Mouse (Mus musculus): ENCODE measurements at regions not wholly inside any gene's neighbourhood (a gene's known extent, or its start where the extent isn't known, plus 50 kb on each side); places are given as distances from the start of the nearest gene placed in this dataset.

GRCm38 (mm10) chr8:92518486-92518885, 155.6 kb upstream of the Irx6 start:
- DNase-seq (ENCODE audit: low spot score in 2 of 2) = no peak

GRCm38 (mm10) chr8:92522519-92522918, 151.6 kb upstream of the Irx6 start:
- DNase-seq (ENCODE audit: low spot score in 2 of 2) = no peak

DNA sequence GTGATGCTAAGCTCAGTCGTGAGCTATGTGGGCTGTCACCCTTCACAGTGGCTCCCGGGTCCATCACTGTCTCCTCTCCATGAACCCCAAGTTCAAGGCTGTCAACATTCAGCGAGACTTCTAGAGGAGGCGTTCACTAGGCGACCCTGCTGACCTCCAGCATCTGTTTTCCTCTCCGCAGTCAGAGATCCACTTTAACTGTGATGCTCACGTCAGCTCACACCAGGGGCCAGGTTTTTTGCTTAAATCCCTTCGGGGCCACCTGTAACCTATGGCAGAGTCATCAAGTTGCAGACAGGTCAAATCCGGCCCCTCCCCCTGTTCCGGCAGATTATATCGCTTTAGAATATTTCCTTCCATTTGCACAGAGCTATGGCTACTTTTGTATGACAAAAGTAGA, 144.3 kb upstream of the Irx6 start:
- DNase-seq (ENCODE audit: low spot score in 2 of 2) = no peak

DNA sequence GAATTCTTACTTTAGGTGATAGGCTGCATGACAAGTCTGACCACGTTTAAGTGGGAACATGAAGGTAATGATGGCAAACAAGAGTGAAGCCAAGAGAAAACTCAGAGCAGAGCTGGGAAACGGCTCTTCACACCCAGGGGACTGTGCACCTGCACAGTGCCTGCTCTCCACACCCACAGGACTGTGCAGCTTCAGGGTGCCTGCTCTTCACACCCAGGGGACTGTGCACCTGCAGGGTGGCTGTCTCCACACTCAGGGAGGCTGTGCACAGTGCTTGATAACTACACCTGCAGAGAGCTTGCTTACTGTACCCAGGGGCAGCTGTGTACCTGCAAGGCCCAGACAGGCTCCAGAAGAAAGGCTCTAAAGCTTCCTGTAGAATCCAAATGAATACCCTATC, 133.5 kb upstream of the Irx6 start:
- DNase-seq (ENCODE audit: low spot score in 2 of 2) = no peak

GRCm38 (mm10) chr8:92545347-92546059, 128.6 kb upstream of the Irx6 start:
- no peak for DNase-seq (ENCODE audit: low spot score in 2 of 2)

- DNase-seq (ENCODE audit: low spot score in 2 of 2) = no peak
Observed at GRCm38 (mm10) chr8:92555140-92555539, 118.9 kb upstream of the Irx6 start.

DNA sequence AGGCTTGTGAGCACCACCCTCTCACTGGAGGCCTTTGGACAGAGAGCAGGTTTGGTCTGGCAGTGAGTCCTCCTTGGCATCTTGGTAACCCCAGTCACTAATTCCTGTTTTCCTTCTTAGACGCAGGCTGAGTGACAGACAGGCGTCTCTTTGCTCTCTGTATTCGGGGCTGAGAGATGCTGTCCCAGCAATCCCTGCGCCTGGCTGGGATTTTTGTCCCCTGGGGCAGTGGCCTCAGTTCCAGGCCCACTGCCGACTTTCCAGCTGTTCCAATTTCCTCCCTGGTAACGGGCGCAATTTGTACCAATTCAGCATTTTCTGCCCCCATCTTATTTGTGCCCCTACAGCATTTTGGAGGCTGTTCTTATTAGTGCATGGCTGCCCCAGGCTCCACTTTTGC, 118.5 kb upstream of the Irx6 start:
- DNase-seq (ENCODE audit: low spot score in 2 of 2) = peak in 1 of 2 experiments; percentile 32

DNA sequence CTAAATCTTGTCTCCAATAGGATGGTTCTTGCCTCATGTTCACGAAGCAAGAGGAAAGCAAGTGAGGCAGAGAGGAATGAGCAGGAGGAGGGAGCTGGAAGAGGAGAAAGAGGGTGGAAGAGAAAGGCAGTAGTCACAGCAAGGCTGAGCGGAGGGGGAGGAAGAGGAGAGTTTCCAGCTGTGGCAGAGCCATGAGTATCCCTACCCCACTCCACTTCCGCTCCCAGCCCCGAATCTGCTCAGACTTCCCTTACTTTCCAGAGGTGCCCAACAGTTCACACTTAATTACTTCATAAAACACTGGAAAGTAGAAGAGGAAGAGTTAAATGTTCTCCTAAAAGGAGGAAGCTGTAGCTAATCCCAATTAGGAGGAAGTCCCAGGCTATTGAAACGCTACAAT, 111.6 kb upstream of the Irx6 start:
- no peak for DNase-seq (ENCODE audit: low spot score in 2 of 2)

- DNase-seq (ENCODE audit: low spot score in 2 of 2) = no peak
Observed at GRCm38 (mm10) chr8:92562962-92563361, 111.1 kb upstream of the Irx6 start.

- no peak for DNase-seq (ENCODE audit: low spot score in 2 of 2)
Observed at GRCm38 (mm10) chr8:92569650-92570049, 104.4 kb upstream of the Irx6 start.

- DNase-seq (ENCODE audit: low spot score in 2 of 2) = no peak
Observed at GRCm38 (mm10) chr8:92579446-92579845, 94.6 kb upstream of the Irx6 start.

DNA sequence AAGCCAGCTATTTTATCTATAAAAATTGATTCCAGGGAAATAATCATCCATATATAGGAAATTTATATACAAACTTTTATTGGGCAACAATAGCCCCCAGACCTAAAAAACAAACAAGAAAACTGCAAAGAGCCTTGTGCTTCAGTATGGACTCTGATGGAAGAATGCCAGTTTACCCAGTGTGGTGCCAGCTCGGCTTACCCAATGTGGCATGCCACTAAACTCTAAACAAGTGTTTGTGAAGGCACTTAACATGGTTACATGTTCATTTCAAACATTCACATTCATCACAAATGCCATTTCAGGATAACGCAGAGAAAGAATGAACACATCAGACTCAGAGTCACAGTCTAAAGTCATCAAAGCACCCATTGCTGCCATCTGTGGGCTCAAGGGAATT, 93.0 kb upstream of the Irx6 start:
- DNase-seq (ENCODE audit: low spot score in 2 of 2) = no peak

DNA sequence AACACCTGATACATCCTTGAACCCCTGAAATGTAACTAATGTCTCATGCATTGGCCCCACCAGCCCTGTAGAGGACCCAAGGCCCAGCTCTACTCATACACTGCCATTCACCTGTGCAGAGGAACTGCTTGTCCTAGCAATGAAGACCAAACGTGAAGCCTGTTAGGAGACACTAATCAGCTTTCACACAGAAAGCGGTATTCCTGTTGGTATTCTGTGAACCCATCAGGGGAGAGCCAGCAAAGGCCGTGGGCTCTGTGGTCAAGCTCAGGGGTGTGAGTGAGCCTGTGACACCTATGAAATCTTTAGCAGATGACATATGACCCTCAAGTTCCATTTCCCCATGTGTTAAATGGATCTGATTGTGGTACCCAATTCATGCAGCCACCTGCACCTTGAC, 73.3 kb upstream of the Irx6 start:
- no peak for DNase-seq (ENCODE audit: low spot score in 2 of 2)

GRCm38 (mm10) chr8:92602973-92603372, 71.1 kb upstream of the Irx6 start:
- no peak for DNase-seq (ENCODE audit: low spot score in 2 of 2)

GRCm38 (mm10) chr8:92605631-92606030, 68.5 kb upstream of the Irx6 start:
- no peak for DNase-seq (ENCODE audit: low spot score in 2 of 2)

DNA sequence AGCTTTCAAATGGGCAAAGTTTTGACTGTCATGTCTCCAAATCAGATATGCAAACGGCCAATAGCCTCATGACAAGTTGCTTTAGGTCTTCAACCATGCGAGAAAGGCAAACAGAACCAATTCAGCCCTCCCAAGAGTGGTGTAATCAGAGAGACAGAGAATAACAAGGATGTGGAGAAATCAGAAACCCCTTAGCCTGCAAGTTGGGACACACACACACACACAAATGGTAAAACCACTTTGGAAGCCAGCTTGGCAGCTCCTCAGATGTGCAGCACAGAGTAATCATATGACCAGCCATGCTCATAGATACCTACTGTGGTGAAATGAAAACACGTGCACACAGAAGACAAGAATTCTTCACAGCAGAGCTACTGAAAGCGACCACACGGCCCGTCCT, 66.5 kb upstream of the Irx6 start:
- no peak for DNase-seq (ENCODE audit: low spot score in 2 of 2)

DNA sequence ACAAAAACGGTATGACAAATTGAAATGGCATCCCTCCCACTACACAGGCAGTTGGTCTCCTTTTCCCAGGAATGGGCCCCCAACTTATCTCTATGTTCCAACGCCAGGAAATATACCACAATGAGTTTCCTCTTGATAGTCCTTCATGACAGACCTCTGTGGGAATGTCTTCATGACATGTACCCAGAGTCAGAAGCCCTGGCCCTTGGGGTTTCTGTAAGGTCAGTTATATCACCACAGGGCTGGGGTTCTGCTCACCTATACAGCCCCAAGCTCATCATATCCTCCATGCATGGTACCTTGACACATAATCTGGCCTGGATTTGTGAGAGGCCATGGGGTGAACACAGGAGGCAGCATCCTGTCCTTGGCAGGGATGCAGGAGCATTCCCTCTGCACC, 64.2 kb upstream of the Irx6 start:
- no peak for DNase-seq (ENCODE audit: low spot score in 2 of 2)

DNA sequence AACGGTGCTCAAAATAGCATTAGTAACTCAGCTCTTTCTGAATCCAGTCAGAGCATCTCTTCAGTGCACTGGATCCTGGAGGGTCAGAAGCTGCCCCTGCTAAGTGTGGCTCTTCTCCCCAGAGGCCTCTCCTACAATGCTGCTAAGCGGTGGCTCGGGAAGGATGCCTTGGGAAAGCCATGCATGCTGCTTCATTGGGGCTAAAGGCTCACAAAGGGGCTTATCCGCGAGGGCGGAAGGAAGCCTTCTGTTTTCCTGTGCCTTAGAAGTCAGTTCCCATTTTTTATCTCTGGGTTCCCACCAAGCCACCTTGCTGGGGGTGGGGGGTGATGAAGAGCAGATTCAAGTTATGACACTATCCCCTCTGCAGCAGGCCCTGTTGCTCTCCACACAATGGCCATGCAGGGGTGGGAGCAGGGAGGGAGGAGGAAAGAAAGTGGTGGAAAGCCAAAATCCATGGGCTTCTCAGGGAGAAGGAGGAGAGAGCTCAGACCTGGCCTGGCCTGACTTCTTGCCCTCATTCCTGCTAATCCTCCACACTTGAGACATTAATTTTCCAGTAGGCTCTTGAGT, 63.5 kb upstream of the Irx6 start:
- no peak for DNase-seq (ENCODE audit: low spot score in 2 of 2)

DNA sequence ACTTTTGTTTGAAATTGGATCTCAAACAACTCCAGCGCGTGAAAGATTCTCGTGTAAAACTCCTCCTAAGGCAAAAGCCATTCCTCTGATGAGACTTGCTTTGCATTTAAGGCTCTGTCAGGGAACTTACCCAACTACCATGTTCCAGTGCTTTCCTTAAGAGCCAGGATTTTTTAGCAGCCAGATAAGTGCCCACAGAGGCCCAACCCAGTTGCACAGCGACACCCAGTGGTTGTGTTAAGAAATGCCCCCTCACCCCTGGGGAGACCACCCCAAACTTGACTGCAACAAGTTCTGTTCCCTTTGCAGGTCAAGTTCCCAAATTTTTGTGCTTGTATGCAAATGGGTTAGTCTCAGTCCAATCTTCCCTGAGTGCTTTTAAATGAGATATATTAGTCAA, 60.6 kb upstream of the Irx6 start:
- DNase-seq (ENCODE audit: low spot score in 2 of 2) = no peak

GRCm38 (mm10) chr8:92616341-92617115, 57.6 kb upstream of the Irx6 start:
- DNase-seq (ENCODE audit: low spot score in 2 of 2) = no peak

DNA sequence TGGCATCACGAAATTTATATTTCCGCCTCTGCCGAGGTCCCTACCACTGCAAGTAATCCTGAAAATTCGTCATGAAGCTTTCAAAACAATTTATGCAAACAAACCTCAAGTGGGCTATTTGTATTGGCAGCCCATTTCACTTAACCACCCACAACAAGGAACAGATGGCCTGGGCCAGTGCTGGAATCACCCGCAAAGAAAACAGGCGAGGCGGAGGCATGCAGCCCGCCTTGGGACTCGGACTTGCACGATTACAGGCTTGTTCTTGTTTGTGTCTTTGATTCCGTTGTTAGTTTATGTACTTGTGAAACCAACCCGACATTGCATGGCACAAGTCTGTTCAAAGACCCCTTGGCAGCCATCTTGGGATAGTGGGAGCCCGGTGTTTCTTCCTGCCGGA, 55.8 kb upstream of the Irx6 start:
- DNase-seq (ENCODE audit: low spot score in 2 of 2) = no peak

Data from gastrocnemius, postnatal 4 days (tissue).